Mouse (Mus musculus): Measurements from ENCODE around the gene Tut7. TPM values are rescaled to one million over a fixed set of nuclear protein-coding genes. Genes with fewer than 3 reads are reported as not detected.
"Not testable (repeated sequence)": the region's sequence is repeated elsewhere in the genome, so short reads cannot be mapped to it uniquely, and the experiment has no call there.

Tut7 gene
- polyA plus RNA-seq, 1 experiment from 2014 or later: 33.5 TPM

- no peak overlapping the region for H3K4me3 ChIP-seq (ENCODE audit: low read depth, low read length)
- no peak for DNase-seq (ENCODE audit: low spot score)
- no peaks in the 10 kb centered on the region for H3K27me3 ChIP-seq (replicated peaks; ENCODE audit: control insufficient read depth, insufficient read depth, low read length)
- no peaks in the 10 kb centered on the region for H3K4me1 ChIP-seq (ENCODE audit: control insufficient read depth, insufficient read depth, low read length)
- H3K27ac ChIP-seq (ENCODE audit: low read depth, low read length): no peak overlapping the region
- no peak for ATAC-seq
- WGBS: 85% methylated on average over 10 of the region's 10 CpGs
- no peak overlapping the region for H3K9ac ChIP-seq (ENCODE audit: low read length)
- no peaks in the 10 kb centered on the region for H3K9me3 ChIP-seq (replicated peaks; ENCODE audit: control insufficient read depth, low read length)
- no peak overlapping the region for H3K4me2 ChIP-seq (ENCODE audit: low read length)
- no peaks in the 10 kb centered on the region for H3K36me3 ChIP-seq (ENCODE audit: control insufficient read depth, insufficient read depth, low read length)
Observed at GRCm38 (mm10) chr13:59850373-59850772, 27.4 kb upstream of the Tut7 start.

DNA sequence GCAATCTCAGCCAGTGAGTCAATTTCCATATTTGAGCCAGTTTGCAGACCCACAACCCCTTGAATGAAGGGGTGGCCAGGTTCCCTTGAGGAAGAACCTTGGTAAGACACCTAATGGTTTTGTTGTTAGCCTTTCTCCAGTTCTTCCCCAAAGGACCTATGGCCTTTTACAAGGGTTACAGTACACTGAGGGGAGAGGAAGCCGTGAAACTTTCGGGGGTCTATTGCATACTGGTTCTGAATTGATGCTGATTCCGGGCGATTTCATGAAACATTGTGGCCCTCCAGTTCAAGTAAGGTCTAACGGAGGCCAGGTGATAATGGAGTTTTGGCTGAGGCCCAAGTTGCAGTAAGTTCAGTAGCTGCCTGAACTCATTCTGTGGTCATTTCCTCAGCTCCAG lies 21.7 kb upstream of the Tut7 start:
- H3K4me1 ChIP-seq (ENCODE audit: control insufficient read depth, insufficient read depth, low read length): no peaks in the 10 kb centered on the region
- H3K36me3 ChIP-seq (ENCODE audit: control insufficient read depth, insufficient read depth, low read length): no peaks in the 10 kb centered on the region
- no peak overlapping the region for H3K9ac ChIP-seq (ENCODE audit: low read length)
- H3K4me2 ChIP-seq (ENCODE audit: low read length): no peak overlapping the region
- no peak overlapping the region for H3K27ac ChIP-seq (ENCODE audit: low read depth, low read length)
- WGBS: 86% methylated on average over 5 of the region's 5 CpGs
- DNase-seq (ENCODE audit: low spot score): no peak
- H3K4me3 ChIP-seq (ENCODE audit: low read depth, low read length): no peak overlapping the region
- ATAC-seq: no peak
- H3K27me3 ChIP-seq (replicated peaks; ENCODE audit: control insufficient read depth, insufficient read depth, low read length): no peaks in the 10 kb centered on the region
- no peaks in the 10 kb centered on the region for H3K9me3 ChIP-seq (replicated peaks; ENCODE audit: control insufficient read depth, low read length)

DNA sequence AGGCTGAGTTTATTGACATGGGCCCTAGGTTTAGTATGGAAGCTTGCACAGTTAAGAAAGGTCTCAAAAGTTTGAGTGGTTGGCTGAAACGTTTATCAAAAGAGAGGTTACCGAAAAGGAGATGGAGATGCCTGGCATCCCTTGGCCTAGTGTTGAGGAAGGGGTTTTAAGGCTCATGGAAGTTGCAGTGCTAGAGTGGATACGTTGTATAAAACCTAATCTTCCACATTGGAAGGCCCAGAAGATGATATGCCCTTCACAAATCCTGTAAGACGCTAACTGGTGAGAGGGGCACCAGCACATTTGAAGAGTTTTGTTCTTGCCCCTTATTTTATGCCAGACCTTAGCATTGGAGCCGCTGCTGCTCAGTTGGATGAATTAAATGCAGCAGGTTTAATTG lies 21.0 kb upstream of the Tut7 start:
- DNase-seq (ENCODE audit: low spot score): no peak

GRCm38 (mm10) chr13:59842226-59843210 lies 19.6 kb upstream of the Tut7 start:
- H3K9me3 ChIP-seq (replicated peaks; ENCODE audit: control insufficient read depth, low read length): no peaks in the 10 kb centered on the region
- H3K4me1 ChIP-seq (ENCODE audit: control insufficient read depth, insufficient read depth, low read length): no peaks in the 10 kb centered on the region
- WGBS: 43% methylated on average over 16 of the region's 16 CpGs
- no peak overlapping the region for H3K4me3 ChIP-seq (ENCODE audit: low read depth, low read length)
- no peaks in the 10 kb centered on the region for H3K36me3 ChIP-seq (ENCODE audit: control insufficient read depth, insufficient read depth, low read length)
- ATAC-seq: peak; percentile 30; the same call in 1 of the 2 replicates
- H3K9ac ChIP-seq (ENCODE audit: low read length): no peak overlapping the region
- no peaks in the 10 kb centered on the region for H3K27me3 ChIP-seq (replicated peaks; ENCODE audit: control insufficient read depth, insufficient read depth, low read length)
- DNase-seq (ENCODE audit: low spot score): peak; percentile 90
- H3K27ac ChIP-seq (ENCODE audit: low read depth, low read length): no peak overlapping the region
- no peak overlapping the region for H3K4me2 ChIP-seq (ENCODE audit: low read length)

More for the DNA sequence above, 21.0 kb upstream of the Tut7 start:
- WGBS: 72% methylated on average over 5 of the region's 5 CpGs
- H3K4me1 ChIP-seq (ENCODE audit: control insufficient read depth, insufficient read depth, low read length): no peaks in the 10 kb centered on the region
- no peaks in the 10 kb centered on the region for H3K9me3 ChIP-seq (replicated peaks; ENCODE audit: control insufficient read depth, low read length)
- no peak overlapping the region for H3K4me3 ChIP-seq (ENCODE audit: low read depth, low read length)
- H3K4me2 ChIP-seq (ENCODE audit: low read length): no peak overlapping the region
- no peaks in the 10 kb centered on the region for H3K36me3 ChIP-seq (ENCODE audit: control insufficient read depth, insufficient read depth, low read length)
- H3K9ac ChIP-seq (ENCODE audit: low read length): no peak overlapping the region
- no peak for ATAC-seq
- H3K27ac ChIP-seq (ENCODE audit: low read depth, low read length): no peak overlapping the region
- H3K27me3 ChIP-seq (replicated peaks; ENCODE audit: control insufficient read depth, insufficient read depth, low read length): no peaks in the 10 kb centered on the region

- not testable (repeated sequence) for H3K4me1 ChIP-seq (ENCODE audit: control insufficient read depth, insufficient read depth, low read length); DNase-seq (ENCODE audit: low spot score); H3K9ac ChIP-seq (ENCODE audit: low read length); H3K9me3 ChIP-seq (replicated peaks; ENCODE audit: control insufficient read depth, low read length); H3K27me3 ChIP-seq (replicated peaks; ENCODE audit: control insufficient read depth, insufficient read depth, low read length); H3K4me2 ChIP-seq (ENCODE audit: low read length); H3K36me3 ChIP-seq (ENCODE audit: control insufficient read depth, insufficient read depth, low read length); ATAC-seq; H3K27ac ChIP-seq (ENCODE audit: low read depth, low read length); H3K4me3 ChIP-seq (ENCODE audit: low read depth, low read length)
- WGBS: 96% methylated on average over 11 of the region's 14 CpGs
Observed at GRCm38 (mm10) chr13:59841761-59842160, 18.8 kb upstream of the Tut7 start.

GRCm38 (mm10) chr13:59840429-59841169 lies 17.7 kb upstream of the Tut7 start:
- Histone ChIP-seq H3K36me3 (ENCODE audit: control insufficient read depth, insufficient read depth, low read length) (no peaks in the 10 kb centered on the region), H3K4me1 (ENCODE audit: control insufficient read depth, insufficient read depth, low read length) (no peaks in the 10 kb centered on the region), H3K4me3 (ENCODE audit: low read depth, low read length) (no peak overlapping the region), H3K27me3 (replicated peaks; ENCODE audit: control insufficient read depth, insufficient read depth, low read length) (no peaks in the 10 kb centered on the region), H3K9ac (ENCODE audit: low read length) (no peak overlapping the region), H3K4me2 (ENCODE audit: low read length) (no peak overlapping the region), H3K9me3 (replicated peaks; ENCODE audit: control insufficient read depth, low read length) (no peaks in the 10 kb centered on the region), H3K27ac (ENCODE audit: low read depth, low read length) (no peak overlapping the region)
- 76% methylated on average over 11 of the region's 11 CpGs for WGBS
- peak; percentile 80 for ATAC-seq
- peak; percentile 95 for DNase-seq (ENCODE audit: low spot score)

- Histone ChIP-seq H3K36me3 (ENCODE audit: control insufficient read depth, insufficient read depth, low read length) (no peaks in the 10 kb centered on the region), H3K4me3 (ENCODE audit: low read depth, low read length) (no peak overlapping the region), H3K4me1 (ENCODE audit: control insufficient read depth, insufficient read depth, low read length) (no peaks in the 10 kb centered on the region), H3K9ac (ENCODE audit: low read length) (no peak overlapping the region), H3K27ac (ENCODE audit: low read depth, low read length) (no peak overlapping the region), H3K9me3 (replicated peaks; ENCODE audit: control insufficient read depth, low read length) (no peaks in the 10 kb centered on the region), H3K27me3 (replicated peaks; ENCODE audit: control insufficient read depth, insufficient read depth, low read length) (no peaks in the 10 kb centered on the region), H3K4me2 (ENCODE audit: low read length) (no peak overlapping the region)
- WGBS: 85% methylated on average over 9 of the region's 9 CpGs
- ATAC-seq: no peak
- DNase-seq (ENCODE audit: low spot score): no peak
Observed at GRCm38 (mm10) chr13:59839356-59839755, 16.4 kb upstream of the Tut7 start.

DNA sequence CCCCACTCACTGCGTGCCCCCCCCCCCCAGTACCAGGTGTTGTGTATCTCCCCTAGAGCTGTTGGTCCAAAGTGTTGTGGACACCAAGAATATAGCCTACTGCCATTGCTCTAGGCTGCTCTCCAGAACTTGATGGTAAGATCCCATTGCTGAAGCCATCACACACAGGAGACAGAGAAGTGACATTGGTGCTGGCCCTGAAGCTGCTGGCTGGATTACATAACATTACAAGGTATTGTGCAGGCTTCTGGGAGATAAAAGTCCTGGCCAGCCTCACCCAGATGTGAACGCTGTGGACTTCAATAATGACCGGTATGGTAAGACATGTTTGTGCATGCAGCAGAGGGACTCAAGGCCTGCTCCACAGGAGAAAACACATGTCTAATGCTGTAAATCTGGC lies 15.5 kb upstream of the Tut7 start:
- Histone ChIP-seq H3K9me3 (replicated peaks; ENCODE audit: control insufficient read depth, low read length) (no peaks in the 10 kb centered on the region), H3K4me1 (ENCODE audit: control insufficient read depth, insufficient read depth, low read length) (no peaks in the 10 kb centered on the region), H3K27me3 (replicated peaks; ENCODE audit: control insufficient read depth, insufficient read depth, low read length) (no peaks in the 10 kb centered on the region), H3K36me3 (ENCODE audit: control insufficient read depth, insufficient read depth, low read length) (no peaks in the 10 kb centered on the region), H3K4me3 (ENCODE audit: low read depth, low read length) (no peak overlapping the region), H3K4me2 (ENCODE audit: low read length) (no peak overlapping the region), H3K27ac (ENCODE audit: low read depth, low read length) (no peak overlapping the region), H3K9ac (ENCODE audit: low read length) (no peak overlapping the region)
- DNase-seq (ENCODE audit: low spot score) (no peak), ATAC-seq (no peak)
- WGBS: 93% methylated on average over 3 of the region's 3 CpGs

- no peaks in the 10 kb centered on the region for H3K27me3 ChIP-seq (replicated peaks; ENCODE audit: control insufficient read depth, insufficient read depth, low read length)
- DNase-seq (ENCODE audit: low spot score): no peak
Observed at GRCm38 (mm10) chr13:59836811-59837210, 13.9 kb upstream of the Tut7 start.

More at GRCm38 (mm10) chr13:59836811-59837210, 13.9 kb upstream of the Tut7 start:
- Histone ChIP-seq H3K4me3 (ENCODE audit: low read depth, low read length) (no peak overlapping the region), H3K4me2 (ENCODE audit: low read length) (no peak overlapping the region), H3K9me3 (replicated peaks; ENCODE audit: control insufficient read depth, low read length) (no peaks in the 10 kb centered on the region), H3K36me3 (ENCODE audit: control insufficient read depth, insufficient read depth, low read length) (no peaks in the 10 kb centered on the region), H3K27ac (ENCODE audit: low read depth, low read length) (no peak overlapping the region), H3K9ac (ENCODE audit: low read length) (no peak overlapping the region), H3K4me1 (ENCODE audit: control insufficient read depth, insufficient read depth, low read length) (no peaks in the 10 kb centered on the region)
- ATAC-seq: no peak
- 63% methylated on average over 3 of the region's 3 CpGs for WGBS

All from forebrain, embryonic 14.5 days (tissue).